Mouse (Mus musculus): Measurements from ENCODE around the gene Sypl.

Gene Sypl

DNA sequence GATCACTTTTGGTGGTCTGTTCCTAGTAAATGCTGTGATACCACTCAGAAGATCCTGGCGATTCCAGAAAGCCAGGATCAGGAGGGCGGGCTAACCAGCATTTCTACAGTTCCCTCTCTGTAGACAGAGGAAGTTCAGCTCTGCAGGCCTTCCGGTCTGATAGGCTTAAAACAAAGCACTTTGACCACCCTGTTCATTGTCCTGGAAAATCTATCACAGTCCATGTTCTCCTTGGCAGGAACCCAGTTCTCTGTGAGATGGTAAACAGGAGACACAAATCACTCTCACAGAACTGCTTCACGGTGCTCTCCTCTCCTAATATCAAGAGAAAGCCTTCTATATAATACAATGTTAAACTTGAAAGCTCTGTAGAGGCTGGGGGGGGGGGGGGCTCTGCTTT lies 10.3 kb upstream of the Sypl start:
- WGBS: 58% methylated on average over 4 of the region's 4 CpGs

DNA sequence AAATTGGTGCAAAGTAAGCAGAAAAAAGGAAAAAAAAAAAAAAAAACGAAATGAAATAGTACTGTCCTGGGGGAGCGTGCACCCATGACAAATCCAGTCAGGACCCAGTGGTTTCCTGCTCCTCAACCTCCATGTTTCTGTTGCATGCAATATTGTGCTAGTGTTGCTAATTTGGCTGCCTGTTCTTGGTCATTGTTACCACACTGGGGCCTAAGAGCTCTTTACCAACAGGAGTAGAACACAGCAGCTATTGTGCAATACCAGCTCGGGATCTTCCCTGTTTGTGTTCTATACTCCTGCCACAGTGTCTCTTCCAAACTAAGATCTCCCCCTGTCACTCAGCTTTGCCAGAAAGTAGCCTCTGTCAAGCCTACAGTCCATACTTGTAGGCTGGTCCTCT lies 9.7 kb upstream of the Sypl start:
- 65% methylated on average over 3 of the region's 3 CpGs for WGBS

DNA sequence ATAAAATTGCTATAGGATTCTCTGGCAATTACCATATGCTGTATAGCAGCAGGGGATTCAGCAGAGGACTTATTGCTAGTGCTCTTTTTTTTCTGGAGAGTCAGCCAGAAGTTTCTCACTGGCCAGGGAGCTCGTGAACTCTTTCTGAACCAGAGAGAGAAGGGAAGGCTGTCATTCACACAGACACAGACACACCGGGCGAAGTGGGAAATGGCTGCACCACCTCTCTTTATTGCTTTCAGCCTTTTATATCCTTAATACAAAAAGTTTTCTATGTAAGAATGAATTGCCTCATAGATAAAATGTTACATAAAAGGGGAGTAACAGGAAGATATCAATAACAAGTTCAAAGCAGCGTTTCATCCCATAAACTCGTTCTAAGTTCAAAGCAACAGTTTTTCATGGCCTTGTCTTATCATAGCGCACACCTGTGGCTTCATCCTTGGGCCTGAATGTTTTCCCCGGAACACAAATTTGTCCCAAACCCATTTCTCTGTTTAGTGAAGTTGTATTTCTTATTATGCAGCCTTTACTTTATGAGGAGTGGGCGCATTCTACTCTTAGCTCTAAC lies 8.7 kb upstream of the Sypl start:
- WGBS: 78% methylated on average over 8 of the region's 8 CpGs

DNA sequence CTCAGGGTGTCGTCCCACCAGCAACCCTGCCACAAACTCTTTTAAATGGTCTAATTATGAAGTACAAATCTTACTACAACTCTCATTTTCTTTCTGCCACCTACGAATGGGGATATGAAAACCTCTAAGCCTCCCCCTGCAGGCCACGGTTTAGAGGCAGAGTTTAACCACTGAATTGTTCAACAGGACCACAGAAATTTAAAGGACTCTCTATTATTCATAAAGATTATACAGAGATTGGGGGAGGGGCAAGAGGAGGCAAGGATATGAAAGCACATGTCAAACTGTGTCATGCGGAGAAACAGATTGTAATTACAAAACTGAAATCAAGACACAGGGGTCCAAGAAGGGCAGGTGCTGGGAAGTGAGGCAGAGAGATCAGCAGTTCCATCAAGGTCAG lies 7.3 kb upstream of the Sypl start:
- WGBS: 79% methylated on average over 4 of the region's 4 CpGs

DNA sequence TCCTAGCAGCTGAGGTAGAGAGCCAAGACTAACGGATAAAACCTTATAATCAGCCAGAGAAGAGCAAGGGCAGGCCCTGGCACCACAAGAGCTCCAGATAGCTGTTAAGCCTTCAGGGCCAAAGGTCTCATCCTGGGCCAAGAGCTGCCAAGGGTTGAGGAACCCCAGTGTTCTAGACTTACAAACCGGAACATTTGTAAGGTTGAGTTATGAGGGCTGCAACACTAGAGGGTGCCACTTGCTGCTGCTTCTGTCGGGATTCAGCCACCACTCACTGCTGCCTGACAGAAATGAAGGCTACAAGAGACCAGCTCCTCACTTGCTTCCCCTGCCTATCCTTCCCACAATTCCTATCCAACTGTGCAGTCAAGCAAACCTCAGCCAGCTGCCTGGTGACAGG lies 1.3 kb upstream of the Sypl start:
- 24% methylated on average over 3 of the region's 3 CpGs for WGBS

DNA sequence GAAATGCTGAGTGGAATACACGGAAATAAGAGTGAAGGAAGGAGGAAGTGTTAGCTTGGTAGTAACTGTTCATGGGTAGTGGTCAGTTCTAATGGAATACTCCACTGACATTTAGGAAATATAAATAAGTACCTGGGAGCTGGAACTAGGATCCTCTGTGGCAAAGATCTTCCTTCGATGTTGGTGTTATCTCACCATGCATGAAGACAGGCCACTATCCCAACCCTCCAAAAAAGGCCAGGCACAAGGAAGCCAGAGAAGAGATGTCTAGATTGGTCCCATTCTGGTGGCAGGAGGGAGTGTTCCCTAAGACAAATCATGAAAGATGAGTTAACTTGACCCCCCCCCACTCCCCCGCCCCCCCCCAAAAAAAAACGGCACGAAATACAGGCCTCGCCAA lies 625 bp upstream of the Sypl start:
- WGBS: 12% methylated on average over 6 of the region's 6 CpGs

GRCm38 (mm10) chr12:32954216-32955021 lies 728 bp downstream of the Sypl start:
- WGBS: under 1% methylated on average over 71 of the region's 71 CpGs

DNA sequence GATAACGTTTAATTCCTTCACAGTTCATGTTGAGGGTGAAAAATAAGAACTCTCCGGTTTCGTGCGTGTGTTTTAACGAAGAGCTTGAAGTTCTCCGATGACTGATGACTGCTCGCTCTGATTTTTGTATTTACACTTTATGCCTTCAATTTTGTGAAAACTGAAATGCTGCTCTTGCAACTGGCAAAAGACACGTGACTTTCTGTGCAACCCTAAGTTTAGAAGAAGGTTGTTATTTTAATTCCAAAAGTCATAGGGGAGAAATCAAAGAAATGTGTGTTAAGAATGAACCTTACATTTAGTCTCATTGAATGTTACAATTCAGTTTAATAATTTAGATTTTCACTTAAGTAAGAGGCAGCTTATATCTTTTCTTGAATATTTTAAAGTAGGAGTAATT lies 1.3 kb downstream of the Sypl start:
- 2% methylated on average over 8 of the region's 8 CpGs for WGBS

DNA sequence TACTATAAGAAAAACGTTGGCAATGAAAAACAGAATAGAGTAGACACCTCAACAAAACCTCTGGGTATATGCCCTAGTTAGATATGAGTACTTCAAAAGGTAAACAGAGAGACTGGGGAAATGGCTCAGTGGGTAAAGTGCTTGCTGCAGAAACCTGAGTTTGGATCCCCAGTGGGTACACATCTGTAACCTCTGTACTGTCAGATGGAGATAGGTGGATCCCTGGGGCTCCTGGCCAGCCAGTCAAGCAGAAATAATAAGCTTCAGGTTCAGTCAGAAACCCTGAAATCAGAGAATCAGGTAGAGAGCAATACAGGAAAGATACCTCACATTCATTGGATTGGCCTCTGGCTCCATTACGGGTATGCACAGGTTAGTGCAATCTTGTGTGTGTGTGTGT lies 3.5 kb downstream of the Sypl start:
- 78% methylated on average over 2 of the region's 2 CpGs for WGBS

DNA sequence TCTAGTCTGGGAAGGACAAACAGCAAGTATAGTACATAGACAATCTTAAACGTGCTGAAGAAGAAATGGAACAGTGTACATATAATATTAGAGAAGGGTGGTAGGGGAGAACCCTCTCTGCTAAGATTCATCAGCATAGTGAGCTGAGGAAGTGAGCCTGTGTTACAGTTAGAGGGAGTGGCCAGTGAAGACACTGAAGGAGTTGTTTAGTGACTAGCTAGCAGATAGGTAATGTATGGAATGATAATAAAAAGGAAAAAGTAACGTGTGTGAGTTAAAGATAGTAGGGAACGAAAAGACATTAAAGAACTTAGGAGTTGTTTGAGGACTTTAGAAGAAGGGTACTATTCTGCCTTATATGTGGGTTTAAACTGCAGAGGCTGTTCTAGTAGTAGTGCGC lies 10.2 kb downstream of the Sypl start:
- WGBS: 82% methylated on average over 4 of the region's 4 CpGs

DNA sequence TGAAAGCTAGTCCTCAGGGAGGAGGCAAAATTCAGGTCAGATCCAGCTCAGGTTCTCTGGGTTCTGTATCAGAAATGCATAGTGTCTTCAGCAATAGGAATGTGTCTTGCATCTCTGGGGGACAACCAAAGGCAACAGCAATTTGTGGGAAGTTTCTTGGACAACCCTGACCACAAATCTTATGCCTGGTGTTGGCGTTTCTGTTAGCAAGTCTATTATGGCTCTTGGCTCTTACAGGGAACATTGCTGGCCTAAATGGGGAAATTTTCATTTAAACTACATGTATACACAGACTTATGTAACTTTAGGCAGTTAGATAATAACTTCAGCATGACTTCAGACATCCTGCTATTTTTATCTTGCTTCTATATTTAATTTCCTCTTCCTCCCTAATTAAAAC lies 18.6 kb downstream of the Sypl start:
- WGBS: 75% methylated on average over 1 of the region's 1 CpGs

GRCm38 (mm10) chr12:32975501-32975900 lies 21.8 kb downstream of the Sypl start:
- 70% methylated on average over 3 of the region's 3 CpGs for WGBS

- 71% methylated on average over 1 of the region's 1 CpGs for WGBS
Measured at GRCm38 (mm10) chr12:32982631-32983030, 28.9 kb downstream of the Sypl start.

DNA sequence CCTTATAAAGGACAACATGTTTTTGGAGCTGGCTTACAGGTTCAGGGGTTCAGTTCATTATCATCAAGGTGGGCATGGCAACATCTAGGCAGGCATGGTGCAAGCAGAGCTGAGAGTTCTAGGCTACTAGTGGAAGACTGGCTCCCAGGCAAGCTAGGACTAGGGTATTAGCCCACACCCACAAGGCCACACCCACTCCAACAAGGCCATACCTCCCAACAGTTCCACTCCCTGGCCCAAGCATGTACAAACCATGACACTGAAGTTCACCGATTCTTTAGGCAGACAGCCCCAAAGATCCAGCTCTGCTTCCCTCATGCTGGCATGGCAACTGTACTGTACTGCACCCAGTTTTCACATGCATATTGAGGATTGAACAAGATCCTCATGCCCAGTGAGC lies 29.4 kb downstream of the Sypl start:
- 84% methylated on average over 1 of the region's 1 CpGs for WGBS

DNA sequence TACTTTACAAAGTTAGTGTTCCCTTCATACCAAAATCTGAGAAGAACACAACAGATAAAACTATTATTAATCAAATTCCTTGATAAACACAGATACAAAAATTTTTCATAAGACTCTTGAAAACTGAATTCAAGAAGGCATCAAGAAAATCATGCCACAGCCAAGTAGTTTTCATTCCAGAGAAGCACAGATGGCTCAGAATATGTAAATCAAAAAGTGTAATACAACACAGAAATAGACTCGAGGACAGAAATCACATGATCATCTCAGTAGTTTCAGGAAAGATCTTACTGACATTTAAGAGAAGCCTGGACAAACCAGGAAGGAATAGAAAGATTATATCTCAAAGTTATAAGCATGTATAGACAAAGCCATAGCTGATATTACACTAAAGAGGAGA lies 32.6 kb downstream of the Sypl start:
- WGBS: 21% methylated on average over 1 of the region's 1 CpGs

DNA sequence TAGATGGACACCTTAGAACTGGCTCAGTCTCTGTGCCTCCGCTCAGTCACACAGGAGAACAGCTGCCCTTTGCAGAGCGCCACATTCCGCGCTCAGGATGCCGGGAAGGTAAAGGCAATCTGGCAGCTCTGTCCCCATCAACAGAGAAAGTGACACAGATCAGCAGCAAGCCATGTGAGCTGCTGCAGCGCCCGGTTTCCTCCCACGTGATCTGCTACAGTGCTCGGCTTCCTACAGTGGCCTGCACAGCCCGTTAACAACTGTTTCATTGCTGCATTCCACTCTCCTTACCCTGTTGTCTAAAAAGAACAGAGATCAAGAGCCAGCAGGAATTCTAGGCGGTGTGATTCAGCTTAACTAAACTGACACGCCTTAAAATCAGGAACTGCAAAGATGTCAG lies 36.0 kb downstream of the Sypl start:
- WGBS: 57% methylated on average over 12 of the region's 12 CpGs

GRCm38 (mm10) chr12:32994081-32994480 lies 40.4 kb downstream of the Sypl start:
- 89% methylated on average over 5 of the region's 5 CpGs for WGBS

- 78% methylated on average over 4 of the region's 4 CpGs for WGBS
Measured at GRCm38 (mm10) chr12:32995081-32995834, 41.6 kb downstream of the Sypl start.

- WGBS: 67% methylated on average over 5 of the region's 5 CpGs
Measured at GRCm38 (mm10) chr12:32998766-32999165, 45.1 kb downstream of the Sypl start.

- 54% methylated on average over 3 of the region's 3 CpGs for WGBS
Measured at GRCm38 (mm10) chr12:32999778-33000177, 46.1 kb downstream of the Sypl start.

DNA sequence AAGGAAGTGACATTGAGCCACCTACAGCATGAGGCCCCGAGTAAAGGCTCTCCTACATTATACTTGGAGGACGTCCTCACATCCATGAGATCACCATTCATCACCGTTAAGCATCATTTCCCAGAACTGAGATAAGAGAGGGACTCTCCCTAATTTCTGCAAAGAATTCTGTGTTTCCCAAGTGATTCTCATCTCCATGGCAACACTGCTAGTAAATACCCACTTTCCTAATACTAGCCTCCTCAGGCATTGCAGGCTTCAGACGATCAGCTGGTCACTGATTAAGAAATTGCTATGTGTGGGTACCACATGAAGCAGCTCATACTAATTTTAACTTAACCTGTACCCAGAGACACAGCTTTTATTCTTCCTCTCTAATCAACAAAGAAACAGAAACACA lies 46.7 kb downstream of the Sypl start:
- WGBS: 68% methylated on average over 4 of the region's 4 CpGs

DNA sequence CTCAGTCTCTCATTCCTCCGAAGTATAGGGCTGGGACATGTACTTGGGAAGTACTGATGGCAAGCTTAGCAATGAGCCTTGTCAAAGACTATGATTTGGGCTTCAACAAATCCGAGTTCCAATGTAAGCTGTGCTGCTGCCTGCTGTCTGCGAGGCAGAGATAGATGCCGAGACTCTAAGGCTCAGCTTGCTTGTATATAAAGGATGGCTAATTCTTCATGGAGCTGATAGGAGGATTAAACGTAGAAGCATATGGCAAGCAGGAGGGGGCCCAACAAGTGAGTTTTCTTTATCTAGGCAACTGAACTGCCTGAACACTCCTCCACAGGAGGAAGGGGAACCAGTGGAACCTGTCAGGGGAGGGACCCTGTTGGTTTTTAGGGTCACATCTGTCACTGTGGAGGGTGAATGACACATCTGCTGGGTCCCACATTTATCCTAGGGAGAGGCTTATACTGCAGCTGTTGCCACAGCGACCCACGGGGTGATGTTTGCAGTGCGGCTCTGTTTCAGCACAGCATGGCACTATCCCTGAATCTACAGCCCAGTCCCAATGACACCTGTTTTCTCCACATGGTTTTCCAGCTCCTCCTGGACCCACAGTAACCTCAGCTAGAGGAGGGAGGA lies 49.8 kb downstream of the Sypl start:
- 58% methylated on average over 8 of the region's 8 CpGs for WGBS

GRCm38 (mm10) chr12:33005858-33006257 lies 52.2 kb downstream of the Sypl start:
- WGBS: 90% methylated on average over 5 of the region's 5 CpGs
